Mouse (Mus musculus) kidney, adult 10 weeks (tissue): Measurements from ENCODE around the gene Mbtd1. TPM values are rescaled to one million over a fixed set of nuclear protein-coding genes. Genes with fewer than 3 reads are reported as not detected.

Experiments
- polyA plus RNA-seq: library from polyadenylated mRNA; stranded (reverse); fragments of 350-450 nt; fragmentation: Illumina TruSeq; extraction: RNeasy Lipid Tissue Mini Kit (QIAGEN cat#74804); gene quantifications from one replicate; pipeline ENCODE4 v1.2.3, GENCODE M21; 2014; ENCODE audit warnings: low read depth, low replicate concordance

Gene Mbtd1
- 42.0 TPM for polyA plus RNA-seq

GRCm38 (mm10) chr11:93885572-93886410 lies at the start of gene Mbtd1, which contains the start of gene Utp18:
TSS of gene Mbtd1 (plus strand) at chr11:93885852.
TSS of gene Utp18 (minus strand) at chr11:93885766.

DNA sequence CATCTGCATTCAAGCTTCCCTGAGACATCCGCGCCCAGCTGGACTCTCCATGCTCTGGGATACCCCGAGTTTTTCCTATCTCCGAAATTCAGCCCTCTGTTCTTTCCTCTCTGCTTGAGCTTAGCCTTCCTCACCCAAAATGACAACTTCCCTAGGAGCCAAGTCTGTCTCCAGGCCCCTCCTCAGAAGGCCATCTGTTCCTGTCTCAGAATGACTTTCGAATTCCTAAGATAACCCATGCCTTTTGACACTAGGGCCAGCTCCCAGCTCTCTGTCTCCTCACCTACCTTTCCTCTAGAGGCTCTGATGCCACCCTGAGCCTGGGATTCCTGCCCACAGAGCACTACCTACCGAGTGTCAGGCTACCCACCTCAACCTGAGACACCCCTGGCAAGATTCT lies 70.5 kb downstream of the Mbtd1 start, which contains the start of gene Nme2:
Gene Nme2 (minus strand): TSS at position 101 of the 400 bp plus-strand sequence.

DNA sequence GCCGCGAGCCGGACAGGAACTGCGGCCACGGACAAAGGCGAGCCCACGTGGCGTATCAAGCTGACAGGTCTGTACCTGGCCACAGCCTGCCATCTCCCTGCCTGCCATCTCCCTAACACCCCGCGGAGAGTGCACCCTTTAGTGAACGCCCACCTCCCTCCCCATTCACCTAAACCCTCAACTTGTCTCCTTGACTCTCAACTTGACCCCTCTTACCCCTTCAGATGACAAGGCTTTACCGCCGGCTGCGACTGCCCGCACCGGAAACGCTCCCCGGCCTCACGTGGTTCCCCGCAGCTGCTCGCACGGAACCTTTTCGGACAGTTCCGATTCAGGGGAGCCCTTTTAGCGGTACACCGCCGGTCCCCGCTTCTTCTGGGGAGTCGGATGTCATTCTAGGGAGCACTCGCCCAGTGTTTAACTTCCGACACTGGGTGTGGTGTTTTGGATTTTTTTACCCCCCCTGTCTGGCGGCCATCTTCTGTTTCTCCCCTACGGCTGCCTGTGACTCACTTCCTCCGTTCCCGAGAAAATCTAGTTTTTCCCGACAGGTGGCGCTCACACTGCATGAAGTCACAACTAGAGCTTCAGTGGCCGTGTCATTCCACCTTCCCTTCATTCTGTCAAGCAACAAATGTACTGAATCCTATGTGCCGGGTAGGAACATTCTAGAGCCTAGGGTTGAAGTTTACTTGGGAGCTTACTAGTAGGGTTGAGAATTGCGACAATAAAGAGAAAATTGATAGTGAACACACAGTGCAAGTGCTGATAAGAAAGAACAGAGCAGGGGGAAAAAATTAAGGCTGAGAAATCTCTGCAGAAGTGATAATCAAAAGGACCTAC lies 82.6 kb downstream of the Mbtd1 start, which contains the start of the genes Gm20390 and Nme1:
Gene Gm20390 (minus strand): TSS at position 289 of the 843 bp plus-strand sequence.
Gene Nme1 (minus strand): TSS at position 517 of the 843 bp plus-strand sequence.

DNA sequence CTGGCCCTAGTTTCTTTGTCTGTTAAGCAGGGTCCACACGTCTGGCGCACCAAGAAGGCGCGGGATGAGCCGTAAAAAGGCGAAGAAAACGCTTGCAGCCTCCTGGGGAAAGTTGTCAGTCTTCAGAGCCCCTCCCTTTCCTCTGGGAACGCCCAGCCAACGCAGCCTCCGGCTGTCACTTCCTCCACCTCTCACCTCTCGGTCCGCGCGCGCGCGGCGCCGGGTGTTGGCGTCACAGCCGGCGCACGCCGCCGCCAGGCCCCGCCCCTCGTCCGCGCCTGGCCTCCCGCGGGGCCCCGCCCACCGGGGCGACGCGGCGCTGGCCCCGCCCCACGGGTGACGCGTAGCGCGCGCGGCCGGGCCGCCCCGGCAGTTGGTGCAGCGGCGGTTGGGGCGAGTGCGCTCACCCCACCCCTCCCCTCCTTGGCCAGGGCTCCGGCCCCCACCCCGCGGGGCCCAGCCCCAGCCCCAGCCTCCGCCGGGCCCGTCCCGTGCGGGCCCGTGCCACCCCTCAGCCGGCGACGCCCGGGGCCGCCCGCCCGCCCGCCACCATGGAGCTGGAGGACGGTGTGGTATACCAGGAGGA lies 110.2 kb downstream of the Mbtd1 start, which contains the start of gene Spag9:
Gene Spag9 (plus strand): TSS at position 372 of the 586 bp plus-strand sequence.

Other genes starting within 250 kb of the Mbtd1 start
- gene Utp18, start 86 bp upstream of the Mbtd1 start, polyA plus RNA-seq = 53.4 TPM
- 210 TPM for gene Nme2, start 70.4 kb downstream of the Mbtd1 start, polyA plus RNA-seq
- gene Gm20390, start 82.4 kb downstream of the Mbtd1 start, polyA plus RNA-seq = not detected
- gene Nme1, start 82.7 kb downstream of the Mbtd1 start, polyA plus RNA-seq = 24.6 TPM
- gene Spag9, start 110.2 kb downstream of the Mbtd1 start, polyA plus RNA-seq = 140 TPM